Mouse (Mus musculus) heart, embryonic 11.5 days (tissue): ENCODE results near the gene Samd5. TPM values are rescaled to one million over a fixed set of nuclear protein-coding genes. Genes with fewer than 3 reads are reported as not detected.

Source experiments
- ATAC-seq: fragments of 200-750 bp; cut with Nextera tagmentation; replicated peaks from 2 replicates; pipeline ENCODE4 v1.8.0; 2017; ENCODE audit warnings: moderate library complexity; ENCODE audit not compliant: insufficient number of reproducible peaks, low FRiP score, low TSS enrichment
- H3K27ac ChIP-seq: fragments of 300-500 bp; sonication (generic); 2 replicates; pipeline ENCODE4 v1.5.1; 2014; ENCODE audit warnings: mild to moderate bottlenecking, low read depth, low read length
- H3K27me3 ChIP-seq: fragments of 300-500 bp; sonication (generic); 2 replicates; pipeline ENCODE4 v1.6.1; 2014; ENCODE audit warnings: mild to moderate bottlenecking, low read length, mixed read lengths; ENCODE audit not compliant: control insufficient read depth, insufficient read depth
- H3K36me3 ChIP-seq: fragments of 300-500 bp; sonication (generic); 2 replicates; pipeline ENCODE4 v1.6.1; 2014; ENCODE audit warnings: mild to moderate bottlenecking, low read length, moderate library complexity, mixed read lengths; ENCODE audit not compliant: control insufficient read depth, insufficient read depth
- H3K4me1 ChIP-seq: fragments of 300-500 bp; sonication (generic); 2 replicates; pipeline ENCODE4 v1.6.1; 2014; ENCODE audit warnings: low read length; ENCODE audit not compliant: control insufficient read depth, insufficient read depth
- H3K4me2 ChIP-seq: fragments of 300-500 bp; sonication (generic); 2 replicates; pipeline ENCODE4 v1.6.1; 2014; ENCODE audit warnings: mild to moderate bottlenecking, moderate library complexity
- H3K4me3 ChIP-seq: fragments of 300-500 bp; sonication (generic); 2 replicates; pipeline ENCODE4 v1.5.1; 2014; ENCODE audit warnings: low read depth, low read length
- H3K9ac ChIP-seq: fragments of 300-500 bp; sonication (generic); 2 replicates; pipeline ENCODE4 v1.6.1; 2014; ENCODE audit warnings: mild to moderate bottlenecking, low read depth, low read length, moderate library complexity
- H3K9me3 ChIP-seq: fragments of 300-500 bp; sonication (generic); replicated peaks from 2 replicates; pipeline ENCODE4 v1.6.1; 2016; ENCODE audit warnings: low read length; ENCODE audit not compliant: control insufficient read depth
- WGBS: fragments of 180-500 bp; shearing (Covaris S2); extraction: QIAGEN DNeasy Blood & Tissue Kit; methylation state at CpG from one replicate; pipeline ENCODE4 v1.1.7; 2014; ENCODE audit not compliant: insufficient replicate concordance; 5-methylcytosine and 5-hydroxymethylcytosine counted together
- polyA plus RNA-seq: library from polyadenylated mRNA; unstranded; fragments of >200 nt; fragmentation: Nextera tagmentation; extraction: Ambion mirVana; gene quantifications from 2 replicates; pipeline ENCODE4 v1.2.1, GENCODE M21; 2014

The Samd5 gene
- polyA plus RNA-seq, 1 experiment from 2014 or later: 4.2 TPM

GRCm38 (mm10) chr10:9642077-9642476 lies 32.9 kb downstream of the Samd5 start:
- Histone ChIP-seq H3K9ac (no peak overlapping the region), H3K27ac (no peak overlapping the region), H3K4me3 (no peak overlapping the region), H3K36me3 (no peaks in the 10 kb centered on the region), H3K9me3 (no peaks in the 10 kb centered on the region), H3K4me2 (no peak overlapping the region), H3K27me3 (no peaks in the 10 kb centered on the region), H3K4me1 (no peaks in the 10 kb centered on the region)
- WGBS: 65% methylated on average over 4 of the region's 4 CpGs
- ATAC-seq: no peak

- Histone ChIP-seq H3K9ac (no peak overlapping the region), H3K4me2 (no peak overlapping the region), H3K27ac (no peak overlapping the region), H3K4me1 (no peaks in the 10 kb centered on the region), H3K27me3 (no peaks in the 10 kb centered on the region), H3K4me3 (no peak overlapping the region), H3K36me3 (no peaks in the 10 kb centered on the region), H3K9me3 (no peaks in the 10 kb centered on the region)
- no peak for ATAC-seq
- WGBS: 38% methylated on average over 2 of the region's 2 CpGs
These were observed 34.3 kb downstream of the Samd5 start for GRCm38 (mm10) chr10:9640678-9641077.

GRCm38 (mm10) chr10:9640056-9640455 lies 35.0 kb downstream of the Samd5 start:
- 41% methylated on average over 2 of the region's 2 CpGs for WGBS
- no peak overlapping the region for H3K27ac ChIP-seq
- no peaks in the 10 kb centered on the region for H3K27me3 ChIP-seq
- no peaks in the 10 kb centered on the region for H3K4me1 ChIP-seq
- no peaks in the 10 kb centered on the region for H3K36me3 ChIP-seq
- ATAC-seq: no peak
- no peaks in the 10 kb centered on the region for H3K9me3 ChIP-seq
- no peak overlapping the region for H3K4me2 ChIP-seq
- no peak overlapping the region for H3K9ac ChIP-seq
- H3K4me3 ChIP-seq: no peak overlapping the region

GRCm38 (mm10) chr10:9625356-9625755 lies 49.7 kb downstream of the Samd5 start:
- H3K27ac ChIP-seq: no peak overlapping the region
- no peaks in the 10 kb centered on the region for H3K36me3 ChIP-seq
- no peaks in the 10 kb centered on the region for H3K9me3 ChIP-seq
- no peaks in the 10 kb centered on the region for H3K27me3 ChIP-seq
- ATAC-seq: no peak
- no peak overlapping the region for H3K4me2 ChIP-seq
- H3K4me3 ChIP-seq: no peak overlapping the region
- 50% methylated on average over 1 of the region's 1 CpGs for WGBS
- H3K4me1 ChIP-seq: no peaks in the 10 kb centered on the region
- H3K9ac ChIP-seq: no peak overlapping the region

GRCm38 (mm10) chr10:9621926-9622688 lies 52.9 kb downstream of the Samd5 start:
- no peak overlapping the region for H3K4me2 ChIP-seq
- no peak overlapping the region for H3K4me3 ChIP-seq
- no peak overlapping the region for H3K27ac ChIP-seq
- H3K27me3 ChIP-seq: no peaks in the 10 kb centered on the region
- H3K9ac ChIP-seq: no peak overlapping the region
- no peak for ATAC-seq
- H3K36me3 ChIP-seq: no peaks in the 10 kb centered on the region
- WGBS: 60% methylated on average over 3 of the region's 3 CpGs
- no peaks in the 10 kb centered on the region for H3K4me1 ChIP-seq
- H3K9me3 ChIP-seq: no peaks in the 10 kb centered on the region

GRCm38 (mm10) chr10:9621055-9621454 lies 54.0 kb downstream of the Samd5 start:
- no peak for ATAC-seq
- no peak overlapping the region for H3K27ac ChIP-seq
- no peak overlapping the region for H3K4me2 ChIP-seq
- no peaks in the 10 kb centered on the region for H3K4me1 ChIP-seq
- H3K9ac ChIP-seq: no peak overlapping the region
- no peaks in the 10 kb centered on the region for H3K36me3 ChIP-seq
- no peak overlapping the region for H3K4me3 ChIP-seq
- no peaks in the 10 kb centered on the region for H3K9me3 ChIP-seq
- 45% methylated on average over 1 of the region's 1 CpGs for WGBS
- no peaks in the 10 kb centered on the region for H3K27me3 ChIP-seq

- H3K27me3 ChIP-seq: no peaks in the 10 kb centered on the region
- no peaks in the 10 kb centered on the region for H3K36me3 ChIP-seq
- no peaks in the 10 kb centered on the region for H3K4me1 ChIP-seq
- ATAC-seq: no peak
- H3K27ac ChIP-seq: no peak overlapping the region
- no peak overlapping the region for H3K9ac ChIP-seq
- no peak overlapping the region for H3K4me3 ChIP-seq
- H3K4me2 ChIP-seq: no peak overlapping the region
- H3K9me3 ChIP-seq: no peaks in the 10 kb centered on the region
These were observed 60.0 kb downstream of the Samd5 start for GRCm38 (mm10) chr10:9615009-9615408.

GRCm38 (mm10) chr10:9608854-9609253 lies 66.2 kb downstream of the Samd5 start:
- 82% methylated on average over 4 of the region's 4 CpGs for WGBS
- Histone ChIP-seq H3K9ac (no peak overlapping the region), H3K9me3 (no peaks in the 10 kb centered on the region), H3K36me3 (no peaks in the 10 kb centered on the region), H3K4me2 (no peak overlapping the region), H3K27ac (no peak overlapping the region), H3K4me3 (no peak overlapping the region), H3K4me1 (no peaks in the 10 kb centered on the region), H3K27me3 (no peaks in the 10 kb centered on the region)
- ATAC-seq: no peak

- Histone ChIP-seq H3K36me3 (no peaks in the 10 kb centered on the region), H3K4me3 (no peak overlapping the region), H3K4me2 (no peak overlapping the region), H3K4me1 (no peaks in the 10 kb centered on the region), H3K9ac (no peak overlapping the region), H3K9me3 (no peaks in the 10 kb centered on the region), H3K27ac (no peak overlapping the region), H3K27me3 (no peaks in the 10 kb centered on the region)
- no peak for ATAC-seq
- 73% methylated on average over 2 of the region's 2 CpGs for WGBS
These were observed 67.9 kb downstream of the Samd5 start for GRCm38 (mm10) chr10:9607155-9607554.
